Mouse (Mus musculus): ENCODE data around the gene Xylt1. TPM values are rescaled to one million over a fixed set of nuclear protein-coding genes. Genes with fewer than 3 reads are reported as not detected.

Gene Xylt1
- polyA plus RNA-seq, 1 experiment from 2014 or later: 7.9 TPM

- Histone ChIP-seq H3K27ac (no peak overlapping the region), H3K79me2 (ENCODE audit: inconsistent target) (peaks cover 46% of the 10 kb centered on the region; the same call in 1 of the 2 replicates), H3K36me3 (ENCODE audit: inconsistent target) (no peaks in the 10 kb centered on the region), H3K4me3 (ENCODE audit: inconsistent target) (peak overlapping the region; percentile 29)
- 5% methylated on average over 7 of the region's 7 CpGs for WGBS (ENCODE audit: missing documents)
Observed at GRCm38 (mm10) chr7:117383147-117383940, 2.6 kb downstream of the Xylt1 start.

- H3K79me2 ChIP-seq (ENCODE audit: inconsistent target): peaks cover 46% of the 10 kb centered on the region; the same call in 1 of the 2 replicates
- H3K36me3 ChIP-seq (ENCODE audit: inconsistent target): no peaks in the 10 kb centered on the region
- WGBS (ENCODE audit: missing documents): 89% methylated on average over 4 of the region's 4 CpGs
- H3K27ac ChIP-seq: no peak overlapping the region
- no peak overlapping the region for H3K4me3 ChIP-seq (ENCODE audit: inconsistent target)
Observed at GRCm38 (mm10) chr7:117386376-117386775, 5.6 kb downstream of the Xylt1 start.

- WGBS (ENCODE audit: missing documents): 83% methylated on average over 9 of the region's 9 CpGs
- Histone ChIP-seq H3K27ac (no peak overlapping the region), H3K79me2 (ENCODE audit: inconsistent target) (peaks cover 26% of the 10 kb centered on the region; the same call in 1 of the 2 replicates)
Observed at GRCm38 (mm10) chr7:117388284-117388988, 7.7 kb downstream of the Xylt1 start.

GRCm38 (mm10) chr7:117389048-117389447, 8.3 kb downstream of the Xylt1 start:
- Histone ChIP-seq H3K27ac (no peak overlapping the region), H3K79me2 (ENCODE audit: inconsistent target) (peaks cover 20% of the 10 kb centered on the region; the same call in 1 of the 2 replicates), H3K36me3 (ENCODE audit: inconsistent target) (no peaks in the 10 kb centered on the region), H3K4me3 (ENCODE audit: inconsistent target) (no peak overlapping the region)
- 94% methylated on average over 3 of the region's 3 CpGs for WGBS (ENCODE audit: missing documents)

More at GRCm38 (mm10) chr7:117388284-117388988, 7.7 kb downstream of the Xylt1 start:
- Histone ChIP-seq H3K36me3 (ENCODE audit: inconsistent target) (no peaks in the 10 kb centered on the region), H3K4me3 (ENCODE audit: inconsistent target) (no peak overlapping the region)

GRCm38 (mm10) chr7:117392863-117393569, 12.2 kb downstream of the Xylt1 start:
- no peak overlapping the region for H3K27ac ChIP-seq
- 63% methylated on average over 13 of the region's 13 CpGs for WGBS (ENCODE audit: missing documents)
- H3K79me2 ChIP-seq (ENCODE audit: inconsistent target): no peaks in the 10 kb centered on the region; the same call in 1 of the 2 replicates
- H3K4me3 ChIP-seq (ENCODE audit: inconsistent target): no peak overlapping the region
- no peaks in the 10 kb centered on the region for H3K36me3 ChIP-seq (ENCODE audit: inconsistent target)

- 22% methylated on average over 4 of the region's 4 CpGs for WGBS (ENCODE audit: missing documents)
- no peaks in the 10 kb centered on the region for H3K36me3 ChIP-seq (ENCODE audit: inconsistent target)
- no peak overlapping the region for H3K4me3 ChIP-seq (ENCODE audit: inconsistent target)
- H3K79me2 ChIP-seq (ENCODE audit: inconsistent target): no peaks in the 10 kb centered on the region; the same call in 1 of the 2 replicates
- H3K27ac ChIP-seq: no peak overlapping the region
Observed at GRCm38 (mm10) chr7:117393976-117394375, 13.2 kb downstream of the Xylt1 start.

DNA sequence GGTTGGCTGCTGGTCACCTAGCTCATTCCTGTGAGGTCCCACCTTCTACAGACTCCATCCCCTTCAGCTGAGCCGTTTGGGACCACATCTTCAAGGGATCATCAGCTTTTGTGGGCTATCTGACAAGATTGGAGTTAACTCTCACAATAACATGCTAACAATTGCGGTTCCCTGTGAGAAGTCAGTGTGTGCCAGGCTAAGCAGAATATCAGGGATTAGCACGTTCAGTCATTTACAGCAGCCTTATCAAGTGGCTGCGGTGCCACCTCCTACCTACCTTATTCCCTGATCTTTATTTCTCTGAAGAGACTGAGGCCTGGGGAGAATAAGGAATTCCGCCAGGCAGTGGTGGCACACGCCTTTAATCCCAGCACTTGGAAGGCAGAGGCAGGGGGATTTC, 13.6 kb downstream of the Xylt1 start:
- H3K36me3 ChIP-seq (ENCODE audit: inconsistent target): no peaks in the 10 kb centered on the region
- 55% methylated on average over 6 of the region's 6 CpGs for WGBS (ENCODE audit: missing documents)
- H3K27ac ChIP-seq: no peak overlapping the region
- peaks cover under 1% of the 10 kb centered on the region; the same call in 1 of the 2 replicates for H3K79me2 ChIP-seq (ENCODE audit: inconsistent target)
- no peak overlapping the region for H3K4me3 ChIP-seq (ENCODE audit: inconsistent target)

DNA sequence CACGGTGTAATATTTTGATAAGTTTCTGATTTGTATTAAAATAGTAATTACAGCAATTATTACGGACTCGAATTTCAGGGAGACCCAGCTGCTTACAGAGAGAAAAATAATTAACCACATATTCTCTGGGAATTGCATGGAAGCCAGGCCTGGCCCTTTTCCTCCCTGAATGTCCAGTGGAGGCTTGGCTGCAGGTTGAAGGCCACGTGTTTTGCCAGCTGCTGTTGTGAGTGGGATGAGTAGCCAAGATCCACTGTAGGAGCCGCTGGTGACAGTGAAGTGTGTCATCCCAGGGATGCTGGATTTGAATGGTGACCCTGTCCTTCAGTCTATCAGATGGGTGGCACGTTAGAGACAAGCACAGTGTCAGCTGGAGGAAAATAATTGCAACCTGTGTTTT, 14.7 kb downstream of the Xylt1 start:
- Histone ChIP-seq H3K79me2 (ENCODE audit: inconsistent target) (peaks cover 12% of the 10 kb centered on the region; the same call in 1 of the 2 replicates), H3K27ac (no peak overlapping the region), H3K4me3 (ENCODE audit: inconsistent target) (no peak overlapping the region), H3K36me3 (ENCODE audit: inconsistent target) (no peaks in the 10 kb centered on the region)
- WGBS (ENCODE audit: missing documents): 83% methylated on average over 6 of the region's 6 CpGs

- 97% methylated on average over 6 of the region's 6 CpGs for WGBS (ENCODE audit: missing documents)
Observed at GRCm38 (mm10) chr7:117397877-117398276, 17.1 kb downstream of the Xylt1 start.

DNA sequence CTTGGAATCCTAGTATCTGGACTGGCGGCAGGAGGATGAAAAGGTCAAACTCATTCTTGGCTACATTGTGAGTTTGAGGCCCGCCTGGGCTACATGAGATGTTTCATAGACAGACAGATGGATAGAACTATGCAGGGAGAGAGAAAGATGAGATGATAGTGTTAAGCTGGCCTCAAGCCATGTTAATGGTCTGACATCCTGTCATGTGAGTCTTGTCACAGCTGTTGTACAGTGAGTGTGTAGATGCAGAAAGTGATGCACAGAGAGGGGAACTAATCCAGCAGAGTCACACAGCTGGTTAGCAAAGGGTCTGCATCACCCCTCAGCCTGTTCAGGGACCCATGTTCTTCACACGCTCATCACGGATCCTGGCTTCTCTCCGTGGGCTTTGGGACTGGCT, 19.2 kb downstream of the Xylt1 start:
- Histone ChIP-seq H3K4me3 (ENCODE audit: inconsistent target) (no peak overlapping the region), H3K36me3 (ENCODE audit: inconsistent target) (no peaks in the 10 kb centered on the region), H3K27ac (no peak overlapping the region), H3K79me2 (ENCODE audit: inconsistent target) (peaks cover 16% of the 10 kb centered on the region; the same call in 1 of the 2 replicates)
- 85% methylated on average over 5 of the region's 5 CpGs for WGBS (ENCODE audit: missing documents)

More at GRCm38 (mm10) chr7:117397877-117398276, 17.1 kb downstream of the Xylt1 start:
- Histone ChIP-seq H3K36me3 (ENCODE audit: inconsistent target) (no peaks in the 10 kb centered on the region), H3K79me2 (ENCODE audit: inconsistent target) (peaks cover 16% of the 10 kb centered on the region; the same call in 1 of the 2 replicates), H3K27ac (no peak overlapping the region), H3K4me3 (ENCODE audit: inconsistent target) (no peak overlapping the region)

DNA sequence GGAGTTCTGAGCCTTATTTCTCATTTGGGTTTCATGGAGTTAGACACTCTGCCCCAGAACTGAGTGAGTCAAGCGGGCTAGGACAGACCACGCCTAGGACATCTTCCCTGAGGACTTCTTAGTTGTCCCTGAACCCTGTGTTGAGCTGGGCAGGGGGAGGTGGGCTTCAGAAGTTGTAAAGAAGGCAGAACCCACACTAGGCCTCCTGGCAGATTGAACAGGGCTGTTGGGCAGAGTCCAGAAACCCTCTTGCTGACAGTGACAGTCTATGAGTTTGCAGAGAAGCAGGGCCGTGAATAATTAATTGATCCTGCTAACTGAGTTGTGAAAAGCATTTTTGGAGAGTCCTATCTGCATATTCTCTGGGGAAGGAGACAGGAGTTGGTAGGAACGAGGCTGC, 20.8 kb downstream of the Xylt1 start:
- no peaks in the 10 kb centered on the region for H3K36me3 ChIP-seq (ENCODE audit: inconsistent target)
- H3K27ac ChIP-seq: no peak overlapping the region
- WGBS (ENCODE audit: missing documents): 88% methylated on average over 4 of the region's 4 CpGs
- H3K79me2 ChIP-seq (ENCODE audit: inconsistent target): peaks cover 16% of the 10 kb centered on the region; the same call in 1 of the 2 replicates
- no peak overlapping the region for H3K4me3 ChIP-seq (ENCODE audit: inconsistent target)

DNA sequence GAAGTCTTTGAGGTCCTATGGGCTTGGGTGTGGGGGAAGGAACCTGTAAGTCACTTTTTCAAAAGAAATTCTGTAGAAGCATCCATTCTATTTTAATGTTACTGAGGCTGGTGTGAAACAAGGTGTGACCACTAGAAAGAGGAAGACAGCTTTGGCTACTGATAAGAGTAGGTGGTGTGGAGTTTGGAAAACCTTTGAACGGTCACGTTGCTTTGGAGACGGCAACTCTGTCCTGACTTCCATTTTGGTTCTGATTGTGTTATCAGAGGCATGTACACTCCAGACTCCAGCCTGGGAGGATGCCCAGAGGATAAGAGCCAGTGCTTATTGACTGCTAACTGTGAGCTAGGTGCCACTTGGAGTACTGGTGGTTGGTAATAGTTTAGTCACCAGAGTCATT, 25.6 kb downstream of the Xylt1 start:
- WGBS (ENCODE audit: missing documents): 13% methylated on average over 3 of the region's 3 CpGs
- no peaks in the 10 kb centered on the region; the same call in 1 of the 2 replicates for H3K79me2 ChIP-seq (ENCODE audit: inconsistent target)
- no peak overlapping the region for H3K4me3 ChIP-seq (ENCODE audit: inconsistent target)
- H3K36me3 ChIP-seq (ENCODE audit: inconsistent target): no peaks in the 10 kb centered on the region
- H3K27ac ChIP-seq: no peak overlapping the region

GRCm38 (mm10) chr7:117409268-117409988, 28.6 kb downstream of the Xylt1 start:
- Histone ChIP-seq H3K36me3 (ENCODE audit: inconsistent target) (no peaks in the 10 kb centered on the region), H3K79me2 (ENCODE audit: inconsistent target) (no peaks in the 10 kb centered on the region; the same call in 1 of the 2 replicates), H3K4me3 (ENCODE audit: inconsistent target) (no peak overlapping the region), H3K27ac (no peak overlapping the region)
- WGBS (ENCODE audit: missing documents): 90% methylated on average over 8 of the region's 8 CpGs

- Histone ChIP-seq H3K27ac (no peak overlapping the region), H3K4me3 (ENCODE audit: inconsistent target) (no peak overlapping the region), H3K79me2 (ENCODE audit: inconsistent target) (peaks cover 1% of the 10 kb centered on the region; the same call in 1 of the 2 replicates), H3K36me3 (ENCODE audit: inconsistent target) (no peaks in the 10 kb centered on the region)
- 92% methylated on average over 2 of the region's 2 CpGs for WGBS (ENCODE audit: missing documents)
Observed at GRCm38 (mm10) chr7:117411874-117412273, 31.1 kb downstream of the Xylt1 start.

Measured in macrophage (primary cell).